Mouse (Mus musculus) mature B cell (primary cell): Measurements from ENCODE around the gene Olfr1057.
"Not testable (repeated sequence)": the region's sequence is repeated elsewhere in the genome, so short reads cannot be mapped to it uniquely, and the experiment has no call there.

Experiments used
- in situ Hi-C: fragments of 300-500 bp; cut with MboI; formaldehyde crosslinking; loops from 2 replicates; pipeline ENCODE4 v1.14.3; 2019

Olfr1057 gene

GRCm38 (mm10) chr2:86378293-86378692, at the start of gene Olfr1057:
Olfr1057 (minus strand) TSS chr2:86378393.
- in situ Hi-C loops = no loop called here

- in situ Hi-C loops = not testable (repeated sequence)
These were observed 48.5 kb upstream of the Olfr1057 start, which contains the start of gene Olfr1062 for GRCm38 (mm10) chr2:86426649-86427048. Olfr1062 (minus strand) TSS chr2:86426749.

GRCm38 (mm10) chr2:86413950-86414349, 35.8 kb upstream of the Olfr1057 start, which contains the start of gene Olfr1061:
Olfr1061 (minus strand) TSS chr2:86414050.
- in situ Hi-C loops = no loop called here

GRCm38 (mm10) chr2:86395114-86395513, 16.9 kb upstream of the Olfr1057 start:
- in situ Hi-C loops = no loop called here

- in situ Hi-C loops = not testable (repeated sequence)
These were observed 10.3 kb upstream of the Olfr1057 start, which contains the start of gene Olfr1058 for GRCm38 (mm10) chr2:86388461-86388860. Olfr1058 (minus strand) TSS chr2:86388561.

- in situ Hi-C loops = not testable (repeated sequence)
These were observed 11.9 kb downstream of the Olfr1057 start for GRCm38 (mm10) chr2:86366342-86366741.

- in situ Hi-C loops = no loop called here
These were observed 15.8 kb downstream of the Olfr1057 start, which contains the start of gene Olfr1056 for GRCm38 (mm10) chr2:86362369-86362768. Olfr1056 (minus strand) TSS chr2:86362469.

GRCm38 (mm10) chr2:86351751-86352150, 26.4 kb downstream of the Olfr1057 start:
- in situ Hi-C loops = not testable (repeated sequence)

- in situ Hi-C loops = no loop called here
These were observed 28.0 kb downstream of the Olfr1057 start, which contains the start of gene Olfr1055 for GRCm38 (mm10) chr2:86350184-86350583. Olfr1055 (minus strand) TSS chr2:86350284.

- in situ Hi-C loops = no loop called here
These were observed 42.9 kb downstream of the Olfr1057 start, which contains the start of gene Olfr1054 for GRCm38 (mm10) chr2:86335333-86335732. Olfr1054 (minus strand) TSS chr2:86335433.
